Mouse (Mus musculus): Measurements from ENCODE around the gene Cdc42ep1. TPM values are rescaled to one million over a fixed set of nuclear protein-coding genes. Genes with fewer than 3 reads are reported as not detected.

Cdc42ep1 gene
- polyA plus RNA-seq, 1 experiment from 2014 or later = 30.1 TPM

DNA sequence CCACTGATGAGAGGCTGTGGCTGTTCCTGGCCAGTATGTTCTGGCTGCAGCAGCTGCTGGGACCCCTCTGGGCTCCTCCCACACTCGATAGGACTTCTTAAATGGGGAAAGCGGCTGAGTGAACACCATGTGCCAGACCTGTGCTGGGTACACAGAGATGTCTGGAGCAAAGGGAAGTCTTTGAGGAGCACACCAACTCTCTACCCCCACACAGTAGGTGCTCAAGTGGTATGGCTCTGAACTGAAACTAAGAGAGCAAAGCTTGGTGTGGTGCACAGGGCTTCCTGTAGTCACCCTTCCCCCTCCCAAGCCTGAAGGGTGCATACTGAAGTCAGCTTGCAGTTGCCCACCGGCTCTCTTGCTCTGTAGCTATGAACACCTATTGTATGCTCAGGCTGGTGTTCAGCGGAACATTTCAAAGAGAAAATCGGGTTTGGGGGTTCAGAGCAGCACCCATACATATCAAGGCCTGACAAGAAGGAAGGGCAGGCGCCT is 56.1 kb downstream of the Cdc42ep1 start:
- H3K27me3 ChIP-seq (ENCODE audit: control insufficient read depth, insufficient read depth, low read length) = no peaks in the 10 kb centered on the region
- no peak for ATAC-seq (ENCODE audit: insufficient number of reproducible peaks, insufficient read depth, low FRiP score, low read depth)
- WGBS = 39% methylated on average over 6 of the region's 6 CpGs
- peaks cover 45 to 66% of the 10 kb centered on the region in 2 experiments for H3K4me1 ChIP-seq (ENCODE audit: control insufficient read depth in 2 of 2, insufficient read depth in 2 of 2, low read length in 2 of 2)
- H3K9me3 ChIP-seq (ENCODE audit: control insufficient read depth, low read length) = no peaks in the 10 kb centered on the region
- H3K4me2 ChIP-seq (ENCODE audit: low read length) = peak overlapping the region; percentile 92
- H3K4me3 ChIP-seq (ENCODE audit: control insufficient read depth in 1 of 2, insufficient read depth in 1 of 2, low read depth in 1 of 2, low read length in 2 of 2) = peak overlapping the region in 1 of 2 experiments; percentile 82; a peak in 2 of 4 replicates
- peak overlapping the region in 1 of 2 experiments; percentile 80; a peak in 2 of 4 replicates for H3K27ac ChIP-seq (replicated peaks in 1 of 2; ENCODE audit: control insufficient read depth in 1 of 2, insufficient read depth in 1 of 2, low read depth in 2 of 2, low read length in 2 of 2)
- peak overlapping the region; percentile 87 for H3K9ac ChIP-seq (ENCODE audit: low read length)
- H3K36me3 ChIP-seq (ENCODE audit: control insufficient read depth, insufficient read depth, low read length) = peaks cover 34% of the 10 kb centered on the region

DNA sequence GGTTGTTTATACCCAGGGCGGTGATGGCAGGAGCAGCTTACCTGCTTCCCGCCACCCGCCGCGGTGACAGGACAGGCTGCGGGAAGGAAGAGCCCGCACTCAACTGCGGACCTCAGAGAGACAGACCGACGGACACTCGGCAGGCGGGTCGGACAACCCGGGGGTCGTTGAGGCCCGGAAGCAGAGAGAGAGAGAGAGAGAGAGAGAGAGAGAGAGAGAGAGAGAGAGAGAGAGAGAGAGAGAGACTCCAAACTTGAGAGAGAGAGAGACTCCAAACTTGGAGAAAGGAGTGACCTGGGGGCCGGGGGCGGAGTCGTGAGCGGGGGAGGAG is 57.0 kb downstream of the Cdc42ep1 start, which contains the start of gene Gm49510:
Gene Gm49510 (plus strand): TSS at position 259 of the 331 bp plus-strand sequence.
- Histone ChIP-seq H3K4me2 (ENCODE audit: low read length) (peak within 1 kb of the TSS; percentile 92), H3K27me3 (ENCODE audit: control insufficient read depth, insufficient read depth, low read length) (no peaks in the 10 kb centered on the region), H3K27ac (replicated peaks in 1 of 2; ENCODE audit: control insufficient read depth in 1 of 2, insufficient read depth in 1 of 2, low read depth in 2 of 2, low read length in 2 of 2) (peak within 1 kb of the TSS; percentile 70 to 80), H3K36me3 (ENCODE audit: control insufficient read depth, insufficient read depth, low read length) (peaks cover 37% of the 10 kb centered on the region), H3K4me3 (ENCODE audit: control insufficient read depth in 1 of 2, insufficient read depth in 1 of 2, low read depth in 1 of 2, low read length in 2 of 2) (peak within 1 kb of the TSS; percentile 82 to 95), H3K9me3 (ENCODE audit: control insufficient read depth, low read length) (no peaks in the 10 kb centered on the region), H3K9ac (ENCODE audit: low read length) (peak within 1 kb of the TSS; percentile 87), H3K4me1 (ENCODE audit: control insufficient read depth in 2 of 2, insufficient read depth in 2 of 2, low read length in 2 of 2) (peaks cover 37 to 57% of the 10 kb centered on the region in 2 experiments)
- 0 out of 2 replicates have a peak, but pooled peaks have one; percentile 28 for ATAC-seq (ENCODE audit: insufficient number of reproducible peaks, insufficient read depth, low FRiP score, low read depth)
- WGBS = under 1% methylated on average over 19 of the region's 20 CpGs

DNA sequence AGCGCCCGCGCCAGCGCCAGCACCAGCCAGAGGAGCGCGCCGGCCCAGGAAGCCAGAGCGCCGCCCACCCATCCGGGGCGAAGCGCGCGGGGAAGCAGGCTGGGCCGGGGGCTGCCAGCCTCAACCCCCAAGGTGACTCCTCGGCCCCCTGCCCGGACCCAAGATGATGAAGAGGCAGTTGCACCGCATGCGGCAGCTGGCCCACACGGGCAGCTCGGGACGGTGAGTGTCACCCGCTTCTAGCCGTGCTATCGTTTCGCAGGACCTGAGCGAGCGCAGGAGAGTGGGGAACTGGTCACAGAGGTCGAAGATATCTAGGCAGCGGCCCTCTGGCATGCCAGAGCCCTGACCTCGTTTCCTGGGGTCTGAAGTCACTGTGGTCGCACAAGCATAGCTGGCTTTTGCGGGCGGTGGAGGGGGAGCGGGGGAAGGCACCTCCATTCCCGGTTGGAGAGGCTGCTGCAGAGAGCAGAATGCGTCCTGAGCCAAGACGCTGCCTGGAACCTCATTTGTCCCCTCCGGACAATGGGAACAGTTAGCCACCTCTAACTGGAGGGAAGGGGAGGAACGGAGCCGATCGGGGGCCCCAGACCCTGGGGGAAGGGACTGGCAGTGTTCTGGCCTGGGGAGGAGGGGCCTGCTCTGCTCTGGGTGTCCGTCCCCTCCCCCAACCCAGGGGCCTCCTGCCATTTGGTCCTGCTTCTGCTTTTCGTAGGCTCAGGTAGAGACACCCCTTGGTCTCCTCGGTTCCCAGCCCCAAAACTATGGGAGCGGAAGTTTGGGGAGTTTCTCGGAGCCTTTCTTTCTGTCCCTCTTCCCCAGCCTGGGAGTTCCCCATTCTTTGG is 57.5 kb downstream of the Cdc42ep1 start, which contains the start of gene Sh3bp1:
Gene Sh3bp1 (plus strand): TSS at position 29 of the 845 bp plus-strand sequence.
- Histone ChIP-seq H3K4me2 (ENCODE audit: low read length) (peak within 1 kb of the TSS; percentile 92), H3K36me3 (ENCODE audit: control insufficient read depth, insufficient read depth, low read length) (peaks cover 39% of the 10 kb centered on the region), H3K9ac (ENCODE audit: low read length) (peak within 1 kb of the TSS; percentile 87), H3K4me3 (ENCODE audit: control insufficient read depth in 1 of 2, insufficient read depth in 1 of 2, low read depth in 1 of 2, low read length in 2 of 2) (peak within 1 kb of the TSS; percentile 82 to 95), H3K9me3 (ENCODE audit: control insufficient read depth, low read length) (no peaks in the 10 kb centered on the region), H3K27ac (replicated peaks in 1 of 2; ENCODE audit: control insufficient read depth in 1 of 2, insufficient read depth in 1 of 2, low read depth in 2 of 2, low read length in 2 of 2) (peak within 1 kb of the TSS; percentile 70 to 80), H3K27me3 (ENCODE audit: control insufficient read depth, insufficient read depth, low read length) (no peaks in the 10 kb centered on the region), H3K4me1 (ENCODE audit: control insufficient read depth in 2 of 2, insufficient read depth in 2 of 2, low read length in 2 of 2) (peaks cover 31 to 52% of the 10 kb centered on the region in 2 experiments)
- no peak for ATAC-seq (ENCODE audit: insufficient number of reproducible peaks, insufficient read depth, low FRiP score, low read depth)
- WGBS = under 1% methylated on average over 34 of the region's 47 CpGs

Small RNA genes within 50 kb of the gene (microRNA-seq; reads per million reads assigned to microRNA genes)
- gene Mir6955 = not detected

Other genes starting within 250 kb of the Cdc42ep1 start
- 2.4 and 3.3 TPM in 2 replicates for gene Cyth4, start 245.6 kb upstream of the Cdc42ep1 start, polyA plus RNA-seq (2014; fragmentation: Nextera tagmentation; extraction: Ambion mirVana)
- gene Elfn2, start 123.9 kb upstream of the Cdc42ep1 start, polyA plus RNA-seq (2014; fragmentation: Nextera tagmentation; extraction: Ambion mirVana) = not detected in 2 replicates
- 8.2 and 8.3 TPM in 2 replicates for gene Mfng, start 69.1 kb upstream of the Cdc42ep1 start, polyA plus RNA-seq (2014; fragmentation: Nextera tagmentation; extraction: Ambion mirVana)
- 6.5 and 7.1 TPM in 2 replicates for gene Card10, start 39.6 kb upstream of the Cdc42ep1 start, polyA plus RNA-seq (2014; fragmentation: Nextera tagmentation; extraction: Ambion mirVana)
- not detected in 2 replicates for gene Lgals2, start 12.9 kb downstream of the Cdc42ep1 start, polyA plus RNA-seq (2014; fragmentation: Nextera tagmentation; extraction: Ambion mirVana)
- 30.7 and 33.2 TPM in 2 replicates for gene Gga1, start 34.6 kb downstream of the Cdc42ep1 start, polyA plus RNA-seq (2014; fragmentation: Nextera tagmentation; extraction: Ambion mirVana)
- gene Gm49510, start 57.0 kb downstream of the Cdc42ep1 start, polyA plus RNA-seq (2014; fragmentation: Nextera tagmentation; extraction: Ambion mirVana) = 0.16 TPM in 1 of 2 replicates, not detected in the other
- 13.6 and 14.5 TPM in 2 replicates for gene Sh3bp1, start 57.1 kb downstream of the Cdc42ep1 start, polyA plus RNA-seq (2014; fragmentation: Nextera tagmentation; extraction: Ambion mirVana)
- gene Pdxp, start 71.3 kb downstream of the Cdc42ep1 start, polyA plus RNA-seq (2014; fragmentation: Nextera tagmentation; extraction: Ambion mirVana) = 26.2 and 26.6 TPM in 2 replicates
- gene Lgals1, start 84.1 kb downstream of the Cdc42ep1 start, polyA plus RNA-seq (2014; fragmentation: Nextera tagmentation; extraction: Ambion mirVana) = 708 and 842 TPM in 2 replicates
- gene Nol12, start 92.3 kb downstream of the Cdc42ep1 start, polyA plus RNA-seq (2014; fragmentation: Nextera tagmentation; extraction: Ambion mirVana) = 30.5 and 32.6 TPM in 2 replicates
- 34.9 and 41.1 TPM in 2 replicates for gene Triobp, start 105.1 kb downstream of the Cdc42ep1 start, polyA plus RNA-seq (2014; fragmentation: Nextera tagmentation; extraction: Ambion mirVana)
- 102 and 117 TPM in 2 replicates for gene H1f0, start 185.8 kb downstream of the Cdc42ep1 start, polyA plus RNA-seq (2014; fragmentation: Nextera tagmentation; extraction: Ambion mirVana)
- not detected in 2 replicates for gene Galr3, start 199.3 kb downstream of the Cdc42ep1 start, polyA plus RNA-seq (2014; fragmentation: Nextera tagmentation; extraction: Ambion mirVana)
- 20.2 and 23.0 TPM in 2 replicates for gene Ankrd54, start 220.3 kb downstream of the Cdc42ep1 start, polyA plus RNA-seq (2014; fragmentation: Nextera tagmentation; extraction: Ambion mirVana)
- gene Eif3l, start 232.6 kb downstream of the Cdc42ep1 start, polyA plus RNA-seq (2014; fragmentation: Nextera tagmentation; extraction: Ambion mirVana) = 144 and 153 TPM in 2 replicates